Mouse (Mus musculus) hindbrain, embryonic 12.5 days (tissue): ENCODE results near the gene Ets1. TPM values are rescaled to one million over a fixed set of nuclear protein-coding genes. Genes with fewer than 3 reads are reported as not detected.

Experiments used
- ATAC-seq: fragments of 200-750 bp; cut with Nextera tagmentation; 2 replicates; pipeline ENCODE4 v1.8.0; 2017; ENCODE audit warnings: moderate TSS enrichment; ENCODE audit not compliant: low FRiP score
- H3K27ac ChIP-seq: fragments of 300-500 bp; sonication (generic); 2 replicates; pipeline ENCODE4 v1.5.1; 2016; ENCODE audit warnings: mild to moderate bottlenecking
- H3K27me3 ChIP-seq: fragments of 300-500 bp; sonication (generic); 2 replicates; pipeline ENCODE4 v1.6.1; 2016; ENCODE audit warnings: mild to moderate bottlenecking
- H3K36me3 ChIP-seq: fragments of 300-500 bp; sonication (generic); 2 replicates; pipeline ENCODE4 v1.6.1; 2016; ENCODE audit warnings: mild to moderate bottlenecking
- H3K4me1 ChIP-seq: fragments of 300-500 bp; sonication (generic); 2 replicates; pipeline ENCODE4 v1.6.1; 2016
- H3K4me2 ChIP-seq: fragments of 300-500 bp; sonication (generic); replicated peaks from 2 replicates; pipeline ENCODE4 v1.6.1; 2016; ENCODE audit warnings: mild to moderate bottlenecking
- H3K4me3 ChIP-seq: fragments of 300-500 bp; sonication (generic); 2 replicates; pipeline ENCODE4 v1.5.1; 2016; ENCODE audit warnings: mild to moderate bottlenecking
- H3K9ac ChIP-seq: fragments of 300-500 bp; sonication (generic); 2 replicates; pipeline ENCODE4 v1.6.1; 2016; ENCODE audit warnings: mild to moderate bottlenecking, moderate library complexity
- H3K9me3 ChIP-seq: fragments of 300-500 bp; sonication (generic); replicated peaks from 2 replicates; pipeline ENCODE4 v1.6.1; 2016; ENCODE audit warnings: mild to moderate bottlenecking
- WGBS: fragments of 180-500 bp; shearing (Covaris S2); methylation state at CpG from one replicate; pipeline ENCODE4 v1.1.7; 2016; 5-methylcytosine and 5-hydroxymethylcytosine counted together
- polyA plus RNA-seq: library from polyadenylated mRNA; unstranded; fragments of >200 nt; fragmentation: Nextera tagmentation; extraction: Ambion mirVana; gene quantifications from 2 replicates; pipeline ENCODE4 v1.2.1, GENCODE M21; 2016

Gene Ets1
- polyA plus RNA-seq, 1 experiment from 2014 or later: 35.7 TPM

GRCm38 (mm10) chr9:32702836-32703395 lies 66.9 kb downstream of the Ets1 start:
- no peak overlapping the region for H3K27ac ChIP-seq
- WGBS: 54% methylated on average over 4 of the region's 4 CpGs
- no peaks in the 10 kb centered on the region for H3K36me3 ChIP-seq
- no peak overlapping the region for H3K9ac ChIP-seq
- no peak overlapping the region for H3K4me2 ChIP-seq
- no peaks in the 10 kb centered on the region for H3K9me3 ChIP-seq
- no peak overlapping the region for H3K4me3 ChIP-seq
- no peaks in the 10 kb centered on the region for H3K4me1 ChIP-seq
- peaks cover 35% of the 10 kb centered on the region for H3K27me3 ChIP-seq
- ATAC-seq: no peak

DNA sequence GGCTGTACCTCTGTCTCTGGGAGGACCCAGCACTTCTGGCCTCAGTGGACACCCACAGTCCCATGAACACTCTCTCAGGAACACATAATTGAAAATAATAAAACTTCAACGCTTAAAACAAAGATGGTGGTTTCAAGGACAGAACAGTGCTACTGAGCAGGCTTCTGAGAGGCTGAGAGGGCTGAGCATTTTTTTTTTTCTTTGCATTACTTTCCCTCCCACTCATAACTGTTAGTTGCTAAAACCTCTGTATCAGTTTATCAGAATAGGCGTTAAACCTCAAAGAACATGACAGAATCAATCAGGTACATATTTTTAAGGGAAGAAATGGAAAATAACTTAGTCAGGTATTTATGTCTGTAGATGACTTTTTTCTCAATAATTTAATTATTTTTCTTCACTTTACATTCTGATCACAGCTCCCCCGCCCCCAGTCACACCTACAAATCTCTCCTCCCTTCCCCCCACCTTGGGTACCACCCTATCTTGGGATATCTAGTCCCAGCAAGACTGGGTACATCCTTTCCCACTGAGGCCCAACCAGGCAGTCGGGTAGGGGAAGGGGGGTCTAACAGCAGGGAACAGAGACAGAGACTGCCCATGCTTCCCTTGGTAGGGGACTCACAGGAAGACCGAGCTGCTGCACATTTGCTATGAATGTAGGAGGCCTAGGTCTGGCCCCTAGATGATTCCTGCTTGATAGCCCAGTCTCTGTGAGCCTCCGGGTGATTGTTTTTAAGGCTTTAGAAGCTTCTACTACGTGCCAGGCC lies 68.1 kb downstream of the Ets1 start:
- Histone ChIP-seq H3K4me2 (no peak overlapping the region), H3K27ac (no peak overlapping the region), H3K27me3 (peaks cover 27% of the 10 kb centered on the region), H3K9ac (no peak overlapping the region), H3K4me3 (no peak overlapping the region), H3K36me3 (no peaks in the 10 kb centered on the region), H3K4me1 (no peaks in the 10 kb centered on the region), H3K9me3 (no peaks in the 10 kb centered on the region)
- 70% methylated on average over 7 of the region's 7 CpGs for WGBS
- no peak for ATAC-seq

DNA sequence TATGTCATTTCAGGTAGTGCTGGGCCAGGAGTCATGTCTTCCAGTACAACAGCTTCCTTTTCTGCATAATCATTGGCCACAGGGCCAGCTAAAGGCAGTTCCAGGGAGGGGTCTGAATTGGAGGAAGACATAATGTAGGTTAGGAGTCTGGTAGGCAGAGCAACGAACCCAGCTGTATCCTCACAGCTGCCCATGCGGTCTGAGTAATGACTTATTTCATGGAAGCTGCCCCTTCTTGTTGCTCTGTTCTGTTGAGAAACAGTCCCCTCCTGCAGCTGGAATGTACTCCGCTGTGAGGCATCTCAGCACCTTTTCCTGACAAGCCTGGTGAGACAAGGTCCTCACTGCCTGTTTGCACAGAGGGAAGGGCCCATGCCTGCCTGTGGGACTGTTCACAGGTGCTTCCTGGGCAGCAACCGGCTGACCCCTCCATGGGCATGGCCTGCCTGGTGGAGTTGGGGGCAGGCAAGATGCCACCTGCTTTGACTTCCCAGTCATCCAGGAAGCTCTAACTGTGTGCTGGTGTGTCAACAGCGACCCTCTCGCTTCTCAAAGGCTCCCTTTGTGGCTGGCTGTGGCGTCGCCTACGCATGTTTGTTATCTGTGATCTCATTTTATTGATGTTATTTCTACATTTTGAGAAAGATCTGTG lies 69.9 kb downstream of the Ets1 start:
- no peaks in the 10 kb centered on the region for H3K36me3 ChIP-seq
- H3K4me2 ChIP-seq: no peak overlapping the region
- no peak overlapping the region for H3K27ac ChIP-seq
- H3K4me3 ChIP-seq: no peak overlapping the region
- peaks cover 15% of the 10 kb centered on the region for H3K27me3 ChIP-seq
- WGBS: 80% methylated on average over 9 of the region's 9 CpGs
- 0 out of 2 replicates have a peak, but pooled peaks cover 2% of the 10 kb centered on the region for H3K4me1 ChIP-seq
- H3K9ac ChIP-seq: no peak overlapping the region
- peaks cover 7% of the 10 kb centered on the region for H3K9me3 ChIP-seq
- no peak for ATAC-seq

- Histone ChIP-seq H3K36me3 (no peaks in the 10 kb centered on the region), H3K27me3 (peaks cover 12% of the 10 kb centered on the region; the same call in 1 of the 2 replicates), H3K9ac (no peak overlapping the region), H3K27ac (no peak overlapping the region), H3K4me1 (0 out of 2 replicates have a peak, but pooled peaks cover 2% of the 10 kb centered on the region), H3K4me3 (no peak overlapping the region), H3K4me2 (no peak overlapping the region), H3K9me3 (peaks cover 10% of the 10 kb centered on the region)
- 71% methylated on average over 3 of the region's 3 CpGs for WGBS
- ATAC-seq: no peak
Measured at GRCm38 (mm10) chr9:32707436-32707835, 71.4 kb downstream of the Ets1 start.

- peaks cover 10% of the 10 kb centered on the region for H3K9me3 ChIP-seq
- H3K27ac ChIP-seq: no peak overlapping the region
- 78% methylated on average over 6 of the region's 6 CpGs for WGBS
- H3K4me2 ChIP-seq: no peak overlapping the region
- no peak for ATAC-seq
- peaks cover 21% of the 10 kb centered on the region; the same call in 1 of the 2 replicates for H3K27me3 ChIP-seq
- no peak overlapping the region for H3K4me3 ChIP-seq
- no peaks in the 10 kb centered on the region for H3K36me3 ChIP-seq
- H3K4me1 ChIP-seq: 0 out of 2 replicates have a peak, but pooled peaks cover 2% of the 10 kb centered on the region
- H3K9ac ChIP-seq: no peak overlapping the region
Measured at GRCm38 (mm10) chr9:32708491-32708890, 72.5 kb downstream of the Ets1 start.

DNA sequence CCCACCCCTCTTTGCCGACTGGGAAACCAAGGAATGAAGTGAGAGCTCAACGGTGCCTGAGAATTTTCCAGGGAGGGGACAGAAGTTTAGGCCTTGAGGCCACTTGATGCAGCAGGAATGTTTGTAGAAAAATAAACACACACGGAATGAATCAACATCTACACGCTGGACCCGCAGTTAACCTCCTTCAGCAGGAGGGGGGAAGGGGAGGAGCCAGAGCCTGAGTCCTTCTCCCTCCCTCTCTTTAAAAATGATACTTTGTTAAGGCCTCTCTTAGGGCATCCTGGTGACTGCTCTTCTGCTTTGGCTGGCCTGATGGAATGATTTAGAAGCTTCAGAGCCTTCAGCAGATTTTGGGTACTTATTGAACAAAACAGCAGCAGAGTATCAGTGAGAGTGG lies 73.3 kb downstream of the Ets1 start:
- Histone ChIP-seq H3K27me3 (peaks cover 30% of the 10 kb centered on the region), H3K9ac (no peak overlapping the region), H3K27ac (no peak overlapping the region), H3K36me3 (no peaks in the 10 kb centered on the region), H3K4me3 (no peak overlapping the region), H3K4me1 (0 out of 2 replicates have a peak, but pooled peaks cover 5% of the 10 kb centered on the region), H3K4me2 (no peak overlapping the region), H3K9me3 (peaks cover 10% of the 10 kb centered on the region)
- ATAC-seq: no peak
- WGBS: 32% methylated on average over 5 of the region's 5 CpGs

DNA sequence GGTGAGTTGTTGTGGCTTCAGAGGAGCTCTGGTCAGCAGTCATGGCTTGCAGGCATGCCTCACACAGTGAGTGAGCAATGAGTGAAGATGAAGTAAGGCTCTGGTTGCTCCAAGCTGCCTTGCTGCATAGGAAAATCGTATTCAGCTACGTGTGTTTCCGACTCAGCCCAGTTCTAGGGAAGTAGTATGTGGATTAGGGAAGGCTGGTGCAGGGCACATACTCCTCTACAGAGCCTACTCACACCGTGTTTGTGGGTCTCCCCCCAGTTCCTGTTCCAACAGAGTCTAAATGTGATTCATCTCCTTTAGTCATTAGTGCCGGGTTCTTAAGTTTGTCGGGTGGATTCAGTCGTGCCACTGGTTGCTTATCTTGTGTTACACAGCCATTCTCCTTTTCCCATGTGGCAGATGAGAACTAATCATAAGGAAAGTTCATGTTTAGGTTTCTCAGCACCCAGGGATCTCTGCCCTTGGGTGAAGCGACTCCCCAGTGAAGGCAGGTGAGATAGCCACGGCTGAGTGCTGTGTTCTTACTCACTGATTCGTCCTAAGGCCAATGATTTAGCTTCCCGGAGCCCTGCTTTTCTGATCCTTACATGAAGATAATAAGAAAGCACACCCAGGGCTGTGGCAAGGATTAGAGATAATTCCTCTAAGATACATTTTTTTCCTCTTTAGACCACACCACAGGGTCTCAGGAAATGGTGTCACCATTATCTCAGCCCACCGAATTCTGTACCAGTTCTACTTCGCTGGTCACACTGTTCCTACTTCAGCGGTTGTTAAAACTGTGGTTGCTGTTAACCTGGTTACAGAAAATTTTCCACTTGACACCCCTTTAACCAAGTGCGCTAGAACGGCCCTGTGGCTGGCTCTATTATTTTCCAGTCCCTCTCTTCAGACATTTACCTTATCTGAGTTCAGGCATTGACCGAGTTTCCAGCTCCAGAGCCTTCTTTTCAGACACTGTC lies 74.0 kb downstream of the Ets1 start:
- H3K9ac ChIP-seq: no peak overlapping the region
- 83% methylated on average over 17 of the region's 17 CpGs for WGBS
- H3K4me2 ChIP-seq: no peak overlapping the region
- 0 out of 2 replicates have a peak, but pooled peaks cover 5% of the 10 kb centered on the region for H3K4me1 ChIP-seq
- no peak overlapping the region for H3K4me3 ChIP-seq
- H3K36me3 ChIP-seq: no peaks in the 10 kb centered on the region
- ATAC-seq: no peak
- peaks cover 35% of the 10 kb centered on the region for H3K27me3 ChIP-seq
- H3K9me3 ChIP-seq: peaks cover 10% of the 10 kb centered on the region
- H3K27ac ChIP-seq: no peak overlapping the region

DNA sequence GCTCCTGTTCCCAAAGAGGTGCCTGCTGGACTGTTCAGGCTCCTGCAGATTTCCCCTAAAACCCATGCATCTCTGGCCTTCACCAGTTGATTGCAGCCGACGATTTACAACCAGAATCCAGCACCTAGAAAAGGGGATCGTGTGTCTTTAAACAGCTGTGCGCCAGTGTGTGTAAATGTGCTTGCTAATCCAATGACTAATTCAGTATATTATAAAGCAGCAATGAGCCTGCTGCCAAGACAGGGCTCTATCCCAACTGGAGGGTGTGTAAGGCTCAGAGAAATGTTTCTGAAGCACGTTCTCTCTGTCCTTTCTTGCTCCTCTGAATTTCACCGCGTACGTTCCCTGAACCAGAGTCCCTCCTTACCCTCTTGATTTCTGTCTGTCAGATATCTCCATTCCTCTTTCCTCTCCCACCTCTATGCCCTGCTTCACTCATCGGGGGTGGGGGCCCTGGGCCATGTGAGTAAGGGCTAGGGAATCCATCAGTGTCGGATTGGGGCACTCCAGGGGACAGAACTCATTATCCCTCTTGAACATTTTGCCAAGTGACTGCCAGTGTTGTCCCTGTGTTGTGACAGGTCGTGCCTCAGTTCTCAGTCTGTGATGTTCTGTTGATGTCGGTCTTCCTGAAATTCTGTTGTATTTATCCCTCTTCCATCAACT lies 75.1 kb downstream of the Ets1 start:
- H3K27ac ChIP-seq: no peak overlapping the region; the same call in 1 of the 2 replicates
- H3K9me3 ChIP-seq: peaks cover 10% of the 10 kb centered on the region
- WGBS: 76% methylated on average over 12 of the region's 12 CpGs
- H3K27me3 ChIP-seq: peaks cover 34% of the 10 kb centered on the region
- peaks cover 11% of the 10 kb centered on the region for H3K4me1 ChIP-seq
- H3K36me3 ChIP-seq: no peaks in the 10 kb centered on the region
- no peak overlapping the region for H3K4me2 ChIP-seq
- no peak overlapping the region for H3K4me3 ChIP-seq
- no peak overlapping the region for H3K9ac ChIP-seq
- ATAC-seq: no peak

- no peak overlapping the region for H3K27ac ChIP-seq
- H3K27me3 ChIP-seq: peaks cover 33% of the 10 kb centered on the region
Measured at GRCm38 (mm10) chr9:32711768-32712167, 75.7 kb downstream of the Ets1 start.

DNA sequence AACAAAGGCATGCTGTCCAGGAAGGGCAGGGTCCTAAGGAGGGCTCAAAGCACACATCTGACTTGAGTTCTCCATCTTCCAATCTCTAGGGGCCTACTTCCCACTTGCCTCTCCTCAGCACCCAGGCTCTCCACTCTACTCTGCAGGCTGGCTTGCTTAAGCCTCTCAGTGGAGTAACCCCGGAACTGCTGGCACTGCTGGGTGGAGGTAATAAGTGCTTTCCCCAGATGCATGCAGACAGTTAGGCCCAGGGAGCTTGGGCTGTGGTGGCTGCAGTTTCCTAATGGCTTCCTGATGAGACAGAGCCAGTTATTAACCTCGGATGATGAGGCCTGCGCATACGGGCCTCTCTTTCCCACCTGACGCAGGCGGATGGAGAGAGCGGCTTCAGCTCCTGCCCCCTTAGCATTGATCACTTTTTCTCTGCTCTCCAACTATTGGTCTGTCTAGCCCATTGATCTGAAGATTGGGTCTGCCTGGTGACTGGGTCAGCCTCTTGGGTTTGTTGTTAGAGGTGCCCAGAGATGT lies 76.4 kb downstream of the Ets1 start:
- Histone ChIP-seq H3K4me2 (no peak overlapping the region), H3K9ac (no peak overlapping the region), H3K27me3 (peaks cover 33% of the 10 kb centered on the region), H3K4me1 (peaks cover 21% of the 10 kb centered on the region), H3K36me3 (no peaks in the 10 kb centered on the region), H3K4me3 (no peak overlapping the region), H3K9me3 (peaks cover 10% of the 10 kb centered on the region), H3K27ac (no peak overlapping the region)
- no peak for ATAC-seq
- 91% methylated on average over 7 of the region's 7 CpGs for WGBS

More at GRCm38 (mm10) chr9:32711768-32712167, 75.7 kb downstream of the Ets1 start:
- no peaks in the 10 kb centered on the region for H3K36me3 ChIP-seq
- WGBS: 73% methylated on average over 4 of the region's 4 CpGs
- peaks cover 10% of the 10 kb centered on the region for H3K9me3 ChIP-seq
- peaks cover 14% of the 10 kb centered on the region for H3K4me1 ChIP-seq
- no peak overlapping the region for H3K4me3 ChIP-seq
- no peak overlapping the region for H3K9ac ChIP-seq
- ATAC-seq: no peak
- H3K4me2 ChIP-seq: no peak overlapping the region

- ATAC-seq: no peak
- WGBS: 95% methylated on average over 1 of the region's 1 CpGs
Measured at GRCm38 (mm10) chr9:32713106-32713505, 77.1 kb downstream of the Ets1 start.

More at GRCm38 (mm10) chr9:32713106-32713505, 77.1 kb downstream of the Ets1 start:
- H3K9ac ChIP-seq: no peak overlapping the region
- H3K4me1 ChIP-seq: peaks cover 24% of the 10 kb centered on the region
- no peaks in the 10 kb centered on the region for H3K36me3 ChIP-seq
- peaks cover 37% of the 10 kb centered on the region for H3K27me3 ChIP-seq
- H3K27ac ChIP-seq: no peak overlapping the region
- no peak overlapping the region for H3K4me3 ChIP-seq
- H3K4me2 ChIP-seq: no peak overlapping the region
- H3K9me3 ChIP-seq: peaks cover 10% of the 10 kb centered on the region
